Mouse (Mus musculus) testis, postnatal 10 days (tissue): ENCODE data around the gene Ddit4.
A peak's percentile ranks its signal among the peaks of the same experiment; 100 is the strongest.

Experiments used
- DNase-seq: peaks from one replicate; pipeline ENCODE4 v3.0.0; 2021; ENCODE audit warnings: low spot score

Gene Ddit4

GRCm38 (mm10) chr10:59949255-59949648 is 2.4 kb downstream of the Ddit4 start:
- no peak for DNase-seq

- DNase-seq, result no peak
Observed at GRCm38 (mm10) chr10:59948363-59949254, 3.0 kb downstream of the Ddit4 start.

DNA sequence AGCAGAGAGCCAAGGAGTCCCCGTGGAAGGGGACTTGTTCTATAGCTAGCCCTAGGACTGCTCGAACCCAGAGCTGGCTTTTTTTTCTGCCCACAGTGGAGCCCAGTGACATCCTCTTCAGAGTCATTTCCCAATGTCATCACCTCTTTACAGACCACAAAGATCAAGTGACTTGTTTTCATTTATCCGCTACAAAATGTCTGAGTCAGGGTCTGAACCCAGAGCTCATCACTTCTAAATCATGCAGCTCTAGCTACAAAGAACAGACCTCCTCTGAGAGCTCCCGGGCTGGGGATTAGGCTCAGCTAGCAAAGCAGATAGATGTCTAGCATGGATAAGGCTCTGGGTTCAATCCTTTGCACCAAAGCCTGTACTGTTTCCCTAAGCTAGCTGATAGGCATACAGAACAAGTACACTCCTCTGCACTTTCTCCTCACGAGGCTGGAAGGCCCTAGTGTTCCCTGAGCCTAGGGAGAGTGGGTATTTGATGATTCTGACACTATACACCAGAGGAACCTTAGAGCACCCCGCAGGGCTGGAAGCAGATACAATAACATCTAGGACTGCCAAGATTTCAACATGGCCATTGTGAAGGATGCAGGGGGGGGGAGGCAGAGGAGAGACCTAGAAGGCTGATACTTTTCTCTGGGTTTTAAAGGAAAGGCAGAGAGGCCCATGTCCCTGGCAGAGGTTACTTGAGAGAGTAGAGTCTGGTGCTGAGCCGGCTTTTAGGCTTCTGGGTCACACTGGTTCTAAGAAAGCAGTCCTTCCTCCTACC is 4.1 kb downstream of the Ddit4 start:
- DNase-seq, result no peak

- no peak for DNase-seq
Observed at GRCm38 (mm10) chr10:59946362-59946761, 5.3 kb downstream of the Ddit4 start.

- DNase-seq, result no peak
Observed at GRCm38 (mm10) chr10:59945416-59945815, 6.2 kb downstream of the Ddit4 start.

GRCm38 (mm10) chr10:59943421-59943989 is 8.1 kb downstream of the Ddit4 start:
- DNase-seq, result peak; percentile 84

- DNase-seq, result peak; percentile 74
Observed at GRCm38 (mm10) chr10:59942847-59943420, 8.7 kb downstream of the Ddit4 start.

DNA sequence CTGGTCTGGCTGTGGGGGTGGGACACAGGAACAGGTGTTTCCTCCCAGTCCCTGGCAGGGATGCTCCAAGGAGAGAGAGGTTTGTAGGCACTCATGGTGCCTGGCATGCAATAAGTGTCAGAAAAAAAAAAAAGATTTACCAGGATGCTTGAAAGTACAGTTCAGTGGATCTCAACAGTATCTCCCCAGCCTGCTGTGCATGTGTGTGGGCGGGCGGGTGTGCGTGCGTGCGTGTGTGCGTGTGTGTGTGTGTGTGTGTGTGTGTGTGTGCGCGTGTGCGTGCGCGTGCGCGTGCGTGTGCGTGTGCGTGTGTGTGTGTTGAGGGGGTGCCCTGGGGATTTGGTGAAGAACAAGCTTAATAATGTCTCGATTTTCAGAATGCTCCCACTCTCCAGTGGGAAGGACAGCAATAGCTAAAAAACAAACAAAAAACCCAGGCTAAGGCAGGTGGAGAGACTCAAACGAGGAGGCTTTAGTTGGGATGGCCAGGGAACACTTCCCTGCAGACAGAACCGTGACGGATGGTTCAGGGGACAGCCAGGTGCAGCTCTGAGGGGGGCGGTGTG is 9.3 kb downstream of the Ddit4 start:
- DNase-seq, result no peak

- no peak for DNase-seq
Observed at GRCm38 (mm10) chr10:59939081-59939480, 12.6 kb downstream of the Ddit4 start.

DNA sequence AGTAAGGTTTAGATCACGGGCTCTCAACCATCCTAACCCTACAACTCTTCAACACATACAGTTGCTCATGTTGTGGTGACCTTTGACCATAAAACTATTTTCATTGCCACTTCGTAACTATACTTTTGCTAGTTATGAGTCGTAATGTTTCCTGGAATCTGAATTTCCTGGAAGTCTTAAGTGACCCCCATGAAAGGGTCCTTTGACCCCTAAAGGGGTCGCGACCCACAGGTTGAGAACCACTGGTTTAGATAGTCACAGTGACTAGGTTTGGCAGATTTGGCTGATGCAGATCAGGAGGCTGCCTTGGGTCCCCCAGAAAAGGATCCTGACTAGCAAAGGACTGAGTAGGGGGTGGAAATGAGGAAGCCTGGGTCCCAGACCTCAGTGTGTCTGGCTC is 13.0 kb downstream of the Ddit4 start:
- no peak for DNase-seq

GRCm38 (mm10) chr10:59936058-59936856 is 15.4 kb downstream of the Ddit4 start:
- no peak for DNase-seq

DNA sequence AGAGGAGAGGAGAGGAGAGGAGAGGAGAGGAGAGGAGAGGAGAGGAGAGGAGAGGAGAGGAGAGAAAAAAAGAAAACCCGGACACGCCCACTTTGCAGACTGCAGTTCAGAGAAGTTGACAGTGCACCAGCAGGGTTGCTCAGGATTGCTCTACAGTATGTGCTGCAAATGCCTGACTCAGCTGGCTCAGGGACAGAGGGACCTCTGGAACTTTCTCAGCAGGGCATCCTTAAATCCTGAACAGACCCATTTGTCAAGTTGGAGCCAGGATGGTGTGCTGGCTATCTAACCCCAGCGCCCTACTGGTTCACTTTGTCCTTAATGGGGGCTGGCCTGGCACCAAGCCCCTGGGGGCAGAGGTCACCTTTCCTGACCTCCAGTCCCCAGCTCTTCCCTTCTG is 17.6 kb downstream of the Ddit4 start:
- peak; percentile 41 for DNase-seq

- DNase-seq, result peak; percentile 39
Observed at GRCm38 (mm10) chr10:59932521-59932920, 19.1 kb downstream of the Ddit4 start.

DNA sequence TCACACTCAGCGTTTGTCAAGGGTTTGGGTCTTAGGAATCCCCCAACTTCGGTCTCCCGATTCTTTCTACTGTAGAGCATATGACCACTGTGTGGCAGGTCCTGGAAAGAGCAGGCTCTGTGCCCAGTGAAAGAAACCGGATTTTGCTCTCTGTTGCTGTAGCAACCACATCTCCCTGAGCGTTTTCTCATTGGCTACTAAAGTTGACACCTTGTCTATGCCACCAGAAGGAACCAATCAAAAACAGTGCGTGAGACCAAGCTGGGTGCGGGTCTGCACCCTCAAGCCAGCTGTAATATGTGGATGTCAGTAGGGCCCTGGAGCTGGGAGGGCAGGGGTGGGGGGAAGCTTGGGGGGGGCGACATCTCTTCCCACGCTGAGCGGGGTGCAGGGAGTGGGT is 20.6 kb downstream of the Ddit4 start:
- no peak for DNase-seq

DNA sequence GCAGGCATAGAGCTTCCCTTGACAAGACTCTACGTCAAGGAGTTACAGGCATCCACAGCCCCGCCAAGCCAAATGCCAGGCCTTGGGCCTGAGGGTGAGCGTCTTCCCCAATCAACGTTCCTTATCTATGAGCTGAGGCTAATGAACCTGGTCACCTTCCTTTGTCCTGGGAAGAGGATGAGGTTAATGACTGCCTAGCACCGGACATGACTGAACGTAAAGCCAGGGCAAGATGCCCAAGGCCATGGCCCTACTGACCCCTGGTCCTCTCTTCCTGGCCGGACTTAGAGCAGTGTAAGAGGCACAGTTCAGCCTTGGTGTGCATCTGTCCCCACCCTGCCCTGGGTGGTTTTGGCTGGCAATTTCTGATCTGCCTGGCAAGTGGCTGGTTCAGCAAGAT is 22.4 kb downstream of the Ddit4 start:
- DNase-seq, result peak; percentile 50

- peak; percentile 51 for DNase-seq
Observed at GRCm38 (mm10) chr10:59924305-59924704, 27.3 kb downstream of the Ddit4 start.

DNA sequence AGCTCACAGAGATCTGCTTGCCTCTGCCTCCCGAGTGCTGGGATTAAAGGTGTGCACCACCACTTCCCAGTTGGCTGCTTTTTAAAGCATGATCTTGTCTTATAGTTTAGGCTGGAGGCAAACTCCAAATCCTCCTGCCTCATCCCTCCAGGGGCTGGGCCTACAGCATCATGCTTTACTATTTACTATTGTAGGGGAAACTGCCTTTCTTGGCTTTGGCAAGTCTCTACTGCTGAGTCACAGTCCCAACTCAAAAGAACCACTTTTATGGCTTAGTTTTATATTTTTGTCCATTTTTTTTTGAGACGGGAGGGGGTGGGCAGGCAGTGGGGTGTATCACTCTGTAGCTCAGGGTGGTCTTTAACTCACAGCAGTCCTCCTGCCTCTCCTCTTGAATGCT is 28.1 kb downstream of the Ddit4 start:
- no peak for DNase-seq

- DNase-seq, result peak; percentile 82
Observed at GRCm38 (mm10) chr10:59920810-59921681, 30.6 kb downstream of the Ddit4 start.

DNA sequence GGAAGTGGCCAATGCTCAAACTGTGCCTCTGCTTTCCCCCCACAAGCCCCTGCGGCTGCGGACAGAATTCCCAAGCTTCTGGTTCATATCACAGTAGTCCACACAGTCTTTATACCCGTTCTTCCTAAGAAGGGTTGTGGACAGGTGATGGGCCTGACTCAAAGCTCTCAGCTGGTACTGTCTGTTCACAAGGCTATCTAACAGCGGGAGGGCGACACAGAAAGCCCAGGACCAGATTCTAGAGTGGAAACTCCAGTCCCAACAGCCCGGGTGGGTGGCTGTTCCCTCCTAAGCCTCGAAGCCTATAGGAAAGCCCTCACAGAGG is 31.2 kb downstream of the Ddit4 start:
- DNase-seq, result no peak

GRCm38 (mm10) chr10:59919494-59920181 is 32.0 kb downstream of the Ddit4 start:
- DNase-seq, result peak; percentile 60
